Mouse (Mus musculus): ENCODE measurements at regions not wholly inside any gene's neighbourhood (a gene's known extent, or its start where the extent isn't known, plus 50 kb on each side); places are given as distances from the start of the nearest gene placed in this dataset.
"Not testable (repeated sequence)": the region's sequence is repeated elsewhere in the genome, so short reads cannot be mapped to it uniquely, and the experiment has no call there.

- DNase-seq (ENCODE audit: low spot score) = peak; percentile 26
Measured at GRCm38 (mm10) chr10:57291596-57291995, 194.6 kb upstream of the Hsf2 start.

DNA sequence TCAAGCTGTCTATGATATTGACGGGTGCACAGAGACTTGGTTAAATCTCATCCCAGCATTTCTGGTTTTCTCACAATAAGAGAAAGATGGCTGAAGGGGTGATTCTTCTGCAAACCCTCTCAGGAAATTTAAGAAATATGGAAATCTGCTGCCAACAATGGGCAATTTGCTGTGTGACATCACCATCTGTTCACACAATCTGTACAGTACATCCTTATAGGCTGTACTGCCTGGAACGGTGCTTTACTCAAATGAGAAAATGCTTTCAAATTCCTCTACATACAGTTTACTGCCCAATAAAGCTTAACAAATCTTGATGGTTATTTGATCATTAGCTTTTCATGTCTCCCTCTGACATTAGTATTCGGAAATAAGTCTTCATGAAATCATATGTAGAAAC lies 172.4 kb upstream of the Hsf2 start:
- no peak for DNase-seq (ENCODE audit: low spot score)

DNA sequence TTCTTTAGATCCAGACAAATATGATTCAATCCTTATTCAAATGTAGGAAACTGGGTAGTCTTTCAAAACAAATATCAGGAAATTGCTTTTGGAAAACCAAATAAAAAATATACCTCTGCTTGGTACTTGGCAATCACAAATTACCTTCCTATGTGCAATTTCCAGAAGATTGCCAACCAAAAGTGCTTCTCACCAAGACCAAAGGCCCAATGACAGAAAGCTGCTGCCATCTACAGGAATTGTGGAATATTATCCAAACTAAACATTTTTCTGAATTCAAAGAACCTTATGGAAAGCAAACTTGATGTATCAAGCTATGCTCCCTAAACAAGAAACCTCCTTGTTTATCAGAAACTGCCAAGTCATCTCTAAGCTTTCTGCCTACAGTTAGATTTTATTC lies 169.1 kb upstream of the Hsf2 start:
- DNase-seq (ENCODE audit: low spot score) = no peak

DNA sequence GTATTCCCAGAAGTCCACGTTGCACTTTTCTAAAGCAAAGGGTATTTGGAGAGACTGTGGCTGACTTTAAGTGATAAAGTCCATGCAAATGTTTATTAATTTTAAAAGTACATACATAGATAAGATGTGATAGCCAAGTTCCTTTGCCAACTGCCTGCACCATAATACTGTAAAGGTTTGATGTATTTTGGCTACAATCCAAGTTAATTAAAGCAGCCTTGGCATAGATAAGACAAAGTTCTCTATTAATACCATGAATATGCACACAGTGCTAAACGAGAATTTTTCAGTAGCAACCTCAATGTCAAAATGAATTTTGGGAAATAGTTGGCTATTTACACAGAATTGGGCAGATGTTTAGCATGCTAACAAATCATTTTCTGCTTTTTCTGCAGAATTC lies 167.0 kb upstream of the Hsf2 start:
- DNase-seq (ENCODE audit: low spot score) = no peak

DNA sequence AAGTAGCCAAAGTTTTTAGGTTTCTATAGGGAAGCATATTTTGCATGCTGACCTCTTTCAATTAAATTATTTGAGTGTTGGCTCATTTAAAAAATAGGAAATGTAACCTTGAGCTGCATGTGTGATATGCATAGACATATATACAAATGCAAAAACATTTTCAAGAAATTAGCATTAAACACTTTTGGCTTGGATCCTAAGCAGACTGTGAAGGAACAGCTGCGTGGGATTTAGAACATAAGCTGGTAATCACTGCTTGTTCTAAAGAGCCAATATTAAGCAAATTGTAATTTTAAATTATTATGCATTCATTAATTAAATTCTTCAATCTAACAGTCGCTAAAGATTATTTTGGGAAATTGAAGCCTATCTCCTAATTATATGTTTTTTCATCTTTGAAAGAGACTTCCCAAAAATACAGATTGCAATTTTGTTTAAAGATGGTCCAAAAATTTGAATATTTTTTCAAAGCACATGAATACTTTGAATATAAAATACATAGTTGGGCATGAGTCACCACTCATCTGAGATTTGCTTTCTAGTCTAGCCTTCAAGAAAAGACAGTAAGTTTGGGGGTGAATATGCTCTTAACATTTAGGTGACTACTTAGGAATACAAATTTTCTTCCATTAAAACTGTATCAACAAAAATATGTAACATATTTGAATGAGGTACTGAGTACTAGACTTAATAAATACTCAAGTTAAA lies 163.3 kb upstream of the Hsf2 start:
- no peak for DNase-seq (ENCODE audit: low spot score)

DNA sequence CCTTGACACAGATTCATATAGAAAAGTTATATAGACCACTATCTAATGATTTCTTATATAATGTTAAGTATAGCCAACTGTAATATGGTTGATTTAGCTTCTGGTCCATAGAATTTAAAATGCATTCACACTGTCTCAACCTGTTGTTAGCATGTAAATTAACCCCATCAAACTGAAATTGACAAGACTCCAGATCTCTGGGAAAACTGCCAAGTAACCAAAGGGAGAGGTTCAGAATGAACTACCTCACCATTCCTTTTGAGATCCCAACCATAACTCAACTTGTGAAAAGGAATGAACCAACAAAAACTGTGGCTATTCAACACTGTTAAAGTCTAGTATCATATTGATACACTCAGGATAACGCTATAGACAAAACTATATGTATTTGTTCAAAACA lies 162.0 kb upstream of the Hsf2 start:
- DNase-seq (ENCODE audit: low spot score) = no peak

DNA sequence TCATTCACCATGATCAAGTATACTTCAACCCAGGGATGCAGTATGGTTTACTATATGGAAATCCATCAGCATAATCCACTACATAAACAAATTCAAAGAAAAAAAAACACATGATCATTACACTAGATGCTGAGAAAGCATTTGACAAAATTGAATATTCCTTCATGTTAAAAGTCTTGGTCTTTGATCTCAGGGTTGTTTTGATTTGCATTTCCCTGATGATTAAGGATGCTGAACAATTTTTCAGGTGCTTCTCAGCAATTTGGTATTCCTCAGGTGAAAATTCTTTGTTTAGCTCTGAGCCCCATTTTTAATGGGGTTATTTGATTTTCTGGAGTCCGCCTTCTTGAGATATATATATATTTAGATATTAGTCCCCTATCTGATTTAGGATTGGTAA lies 123.4 kb upstream of the Hsf2 start:
- DNase-seq (ENCODE audit: low spot score) = not testable (repeated sequence)

Data from gastrocnemius, adult 18-20 months (tissue).